Mouse (Mus musculus): ENCODE results near the gene Gabrb2. TPM values are rescaled to one million over a fixed set of nuclear protein-coding genes. Genes with fewer than 3 reads are reported as not detected.
A peak's percentile ranks its signal among the peaks of the same experiment; 100 is the strongest.

Gabrb2 gene
- 0.69 and 1.5 TPM in 2 replicates for polyA plus RNA-seq (2016; fragmentation: Nextera tagmentation; extraction: Ambion mirVana)

- peak within 1 kb of the TSS; percentile 48 for H3K4me3 ChIP-seq (replicated peaks)
- 26% methylated on average over 20 of the region's 20 CpGs for WGBS
- peaks cover 32% of the 10 kb centered on the region for H3K27me3 ChIP-seq
- H3K27ac ChIP-seq = no peak within 1 kb of the TSS
- no peaks in the 10 kb centered on the region for H3K36me3 ChIP-seq
- H3K4me1 ChIP-seq (replicated peaks) = no peaks in the 10 kb centered on the region
- H3K4me2 ChIP-seq = peak within 1 kb of the TSS; percentile 92
- no peaks in the 10 kb centered on the region for H3K9me3 ChIP-seq
- ATAC-seq (ENCODE audit: insufficient number of reproducible peaks, insufficient read depth, low FRiP score, low TSS enrichment, low read depth) = no peak
- H3K9ac ChIP-seq (replicated peaks) = peak within 1 kb of the TSS; percentile 51
Measured at GRCm38 (mm10) chr11:42418996-42419782, at the start of gene Gabrb2. Gabrb2 (plus strand) TSS chr11:42419757.

- no peak overlapping the region for H3K4me3 ChIP-seq (replicated peaks)
- H3K27me3 ChIP-seq = no peaks in the 10 kb centered on the region
- H3K36me3 ChIP-seq = no peaks in the 10 kb centered on the region
- no peak overlapping the region for H3K9ac ChIP-seq (replicated peaks)
- H3K27ac ChIP-seq = no peak overlapping the region
- WGBS = 83% methylated on average over 2 of the region's 2 CpGs
- H3K4me1 ChIP-seq (replicated peaks) = no peaks in the 10 kb centered on the region
- no peak overlapping the region for H3K4me2 ChIP-seq
- ATAC-seq (ENCODE audit: insufficient number of reproducible peaks, insufficient read depth, low FRiP score, low TSS enrichment, low read depth) = no peak
- no peaks in the 10 kb centered on the region for H3K9me3 ChIP-seq
Measured at GRCm38 (mm10) chr11:42378983-42379382, 40.6 kb upstream of the Gabrb2 start.

- Histone ChIP-seq H3K27ac (no peak overlapping the region), H3K36me3 (no peaks in the 10 kb centered on the region), H3K4me1 (replicated peaks) (no peaks in the 10 kb centered on the region), H3K27me3 (no peaks in the 10 kb centered on the region), H3K9ac (replicated peaks) (no peak overlapping the region), H3K4me3 (replicated peaks) (no peak overlapping the region), H3K9me3 (no peaks in the 10 kb centered on the region), H3K4me2 (no peak overlapping the region)
- 77% methylated on average over 4 of the region's 4 CpGs for WGBS
- ATAC-seq (ENCODE audit: insufficient number of reproducible peaks, insufficient read depth, low FRiP score, low TSS enrichment, low read depth) = no peak
Measured at GRCm38 (mm10) chr11:42386486-42386885, 33.1 kb upstream of the Gabrb2 start.

DNA sequence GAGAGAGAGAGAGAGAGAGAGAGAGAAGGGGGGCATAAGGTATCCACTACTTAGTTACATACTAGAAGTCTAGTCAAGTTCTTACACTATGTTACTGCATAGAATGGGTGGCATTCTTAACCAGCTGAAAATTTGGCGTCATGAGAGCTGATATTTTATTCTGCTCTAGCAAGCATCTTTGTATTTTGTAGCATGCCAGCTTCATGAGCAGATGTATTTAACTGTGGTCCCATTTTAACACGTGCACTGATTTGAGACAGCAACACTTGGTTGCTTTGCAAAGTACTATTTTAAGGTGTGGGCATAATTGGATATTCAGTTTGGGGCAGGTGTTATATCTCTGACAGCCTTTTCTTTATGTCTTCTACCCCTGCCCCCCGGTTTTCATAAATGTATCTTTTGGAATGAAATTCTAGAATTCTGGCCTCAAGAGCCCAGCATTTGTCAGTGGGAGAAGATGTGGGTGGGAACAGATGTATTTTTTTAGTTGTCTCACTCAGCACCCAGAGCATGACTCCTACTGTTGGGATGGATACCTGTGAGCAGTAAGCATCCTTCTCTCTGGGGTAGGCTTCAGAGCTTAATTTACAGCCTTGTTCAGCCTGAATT is 28.8 kb upstream of the Gabrb2 start:
- no peak for ATAC-seq (ENCODE audit: insufficient number of reproducible peaks, insufficient read depth, low FRiP score, low TSS enrichment, low read depth)
- no peak overlapping the region for H3K4me2 ChIP-seq
- H3K4me3 ChIP-seq (replicated peaks) = no peak overlapping the region
- no peak overlapping the region for H3K9ac ChIP-seq (replicated peaks)
- H3K27me3 ChIP-seq = no peaks in the 10 kb centered on the region
- H3K36me3 ChIP-seq = no peaks in the 10 kb centered on the region
- no peaks in the 10 kb centered on the region for H3K9me3 ChIP-seq
- H3K27ac ChIP-seq = no peak overlapping the region
- WGBS = 68% methylated on average over 3 of the region's 3 CpGs
- H3K4me1 ChIP-seq (replicated peaks) = no peaks in the 10 kb centered on the region

GRCm38 (mm10) chr11:42393451-42393850 is 26.1 kb upstream of the Gabrb2 start:
- no peak for ATAC-seq (ENCODE audit: insufficient number of reproducible peaks, insufficient read depth, low FRiP score, low TSS enrichment, low read depth)
- Histone ChIP-seq H3K4me1 (replicated peaks) (no peaks in the 10 kb centered on the region), H3K4me2 (no peak overlapping the region), H3K4me3 (replicated peaks) (no peak overlapping the region), H3K36me3 (no peaks in the 10 kb centered on the region), H3K27me3 (no peaks in the 10 kb centered on the region), H3K9ac (replicated peaks) (no peak overlapping the region), H3K27ac (no peak overlapping the region), H3K9me3 (no peaks in the 10 kb centered on the region)
- 83% methylated on average over 4 of the region's 4 CpGs for WGBS

DNA sequence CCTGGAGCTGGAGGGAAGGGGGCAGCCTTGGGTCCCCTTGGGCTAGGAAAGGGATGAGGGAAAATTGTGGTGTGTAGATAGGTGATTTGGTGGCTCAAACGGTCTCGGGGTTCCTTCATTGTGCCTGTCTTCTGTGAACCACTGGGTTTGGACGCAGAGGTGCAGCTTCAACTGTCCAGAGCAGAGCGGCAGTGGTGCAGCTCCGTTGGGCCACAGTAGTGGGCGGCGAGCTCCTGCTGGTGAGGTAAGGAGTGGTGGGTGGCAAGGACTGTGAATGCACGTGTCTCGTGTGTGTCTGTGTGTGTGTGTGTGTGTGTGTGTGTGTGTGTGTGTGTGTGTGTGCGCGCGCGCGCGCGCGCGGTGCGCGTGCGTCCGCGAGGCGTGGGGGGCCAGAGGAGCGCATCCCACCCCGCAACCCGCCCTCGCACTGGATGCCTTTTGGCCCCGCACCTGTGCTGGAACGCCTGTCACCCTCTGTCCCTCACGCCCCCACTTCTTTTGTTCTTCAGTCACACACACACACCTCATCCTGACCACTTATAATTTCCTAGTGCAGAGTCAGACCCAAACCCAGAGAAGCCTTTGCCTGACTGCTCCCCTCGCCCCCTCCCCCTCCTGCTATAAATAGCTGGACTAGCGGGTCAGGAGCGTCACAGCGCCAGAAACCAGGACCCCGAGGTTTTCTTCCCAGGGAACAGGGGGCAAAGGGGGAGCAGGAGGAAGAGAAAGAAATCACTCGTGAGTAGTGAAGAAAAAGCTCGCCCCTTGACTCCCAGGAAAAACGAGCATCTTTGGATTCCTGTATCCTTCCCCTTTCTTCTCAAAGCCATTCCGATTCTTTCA is 455 bp downstream of the Gabrb2 start:
- Histone ChIP-seq H3K9ac (replicated peaks) (peak overlapping the region; percentile 51; the same call in 1 of the 2 replicates), H3K9me3 (no peaks in the 10 kb centered on the region), H3K27ac (no peak overlapping the region), H3K27me3 (peaks cover 32% of the 10 kb centered on the region), H3K4me1 (replicated peaks) (no peaks in the 10 kb centered on the region), H3K36me3 (no peaks in the 10 kb centered on the region), H3K4me2 (peak overlapping the region; percentile 92), H3K4me3 (replicated peaks) (peak overlapping the region; percentile 48)
- peak; percentile 81 for ATAC-seq (ENCODE audit: insufficient number of reproducible peaks, insufficient read depth, low FRiP score, low TSS enrichment, low read depth)
- WGBS = 2% methylated on average over 33 of the region's 40 CpGs

- Histone ChIP-seq H3K9ac (replicated peaks) (peak overlapping the region; percentile 51), H3K4me3 (replicated peaks) (peak overlapping the region; percentile 48), H3K9me3 (no peaks in the 10 kb centered on the region), H3K27me3 (peaks cover 32% of the 10 kb centered on the region), H3K4me2 (peak overlapping the region; percentile 92), H3K4me1 (replicated peaks) (no peaks in the 10 kb centered on the region), H3K36me3 (no peaks in the 10 kb centered on the region), H3K27ac (no peak overlapping the region)
- peak; percentile 48 for ATAC-seq (ENCODE audit: insufficient number of reproducible peaks, insufficient read depth, low FRiP score, low TSS enrichment, low read depth)
- WGBS = under 1% methylated on average over 21 of the region's 21 CpGs
Measured at GRCm38 (mm10) chr11:42420634-42421470, 1.3 kb downstream of the Gabrb2 start.

DNA sequence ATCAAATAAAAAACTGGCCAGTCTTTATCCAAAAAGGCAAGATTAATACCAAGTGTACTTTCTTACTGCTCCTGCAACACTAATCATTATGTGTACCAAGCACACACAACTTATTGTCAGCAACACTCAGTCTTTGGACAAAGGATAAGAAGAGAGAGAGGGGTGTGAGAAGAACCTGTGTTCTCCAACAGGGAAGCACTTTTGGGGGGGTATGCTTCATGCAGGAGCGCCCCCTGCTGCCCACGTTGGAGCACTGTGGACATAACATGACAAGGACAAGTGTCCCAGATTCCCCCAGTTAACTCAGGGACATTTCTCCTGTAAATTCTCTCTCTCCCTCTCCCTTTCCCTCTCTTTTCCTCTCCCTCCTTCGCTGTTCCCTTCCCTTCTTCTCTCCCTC is 3.7 kb downstream of the Gabrb2 start:
- Histone ChIP-seq H3K9me3 (no peaks in the 10 kb centered on the region), H3K4me2 (no peak overlapping the region), H3K27ac (no peak overlapping the region), H3K27me3 (peaks cover 32% of the 10 kb centered on the region), H3K4me3 (replicated peaks) (no peak overlapping the region), H3K9ac (replicated peaks) (no peak overlapping the region), H3K36me3 (no peaks in the 10 kb centered on the region), H3K4me1 (replicated peaks) (no peaks in the 10 kb centered on the region)
- WGBS = 3% methylated on average over 3 of the region's 3 CpGs
- no peak for ATAC-seq (ENCODE audit: insufficient number of reproducible peaks, insufficient read depth, low FRiP score, low TSS enrichment, low read depth)

GRCm38 (mm10) chr11:42431495-42431894 is 11.9 kb downstream of the Gabrb2 start:
- H3K27me3 ChIP-seq = no peaks in the 10 kb centered on the region
- H3K9ac ChIP-seq (replicated peaks) = no peak overlapping the region
- H3K4me3 ChIP-seq (replicated peaks) = no peak overlapping the region
- no peaks in the 10 kb centered on the region for H3K9me3 ChIP-seq
- no peaks in the 10 kb centered on the region for H3K4me1 ChIP-seq (replicated peaks)
- no peak overlapping the region for H3K27ac ChIP-seq
- ATAC-seq (ENCODE audit: insufficient number of reproducible peaks, insufficient read depth, low FRiP score, low TSS enrichment, low read depth) = no peak
- H3K4me2 ChIP-seq = no peak overlapping the region
- H3K36me3 ChIP-seq = no peaks in the 10 kb centered on the region

DNA sequence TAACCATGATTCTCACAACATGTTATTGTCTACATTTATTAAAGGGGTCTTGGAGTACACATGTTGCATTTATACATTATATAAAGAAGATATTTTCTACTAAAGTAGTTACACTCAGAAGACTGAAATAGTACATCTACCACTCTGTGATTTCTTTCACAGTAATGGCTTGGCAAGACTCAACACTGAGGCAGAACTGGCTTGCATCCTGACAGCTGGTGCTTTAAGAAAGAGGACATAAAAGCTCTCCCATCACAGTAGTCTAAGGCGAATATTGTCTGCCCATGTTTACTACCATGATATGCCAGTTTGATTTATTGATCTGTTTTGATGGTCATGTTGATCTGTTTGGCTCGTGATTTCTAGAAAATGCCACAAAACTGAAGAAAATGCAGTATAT is 19.4 kb downstream of the Gabrb2 start:
- Histone ChIP-seq H3K27ac (no peak overlapping the region), H3K4me2 (no peak overlapping the region), H3K27me3 (no peaks in the 10 kb centered on the region), H3K4me3 (replicated peaks) (no peak overlapping the region), H3K9ac (replicated peaks) (no peak overlapping the region), H3K9me3 (no peaks in the 10 kb centered on the region), H3K36me3 (no peaks in the 10 kb centered on the region), H3K4me1 (replicated peaks) (no peaks in the 10 kb centered on the region)
- 77% methylated on average over 2 of the region's 2 CpGs for WGBS
- ATAC-seq (ENCODE audit: insufficient number of reproducible peaks, insufficient read depth, low FRiP score, low TSS enrichment, low read depth) = no peak

All from limb, embryonic 12.5 days (tissue).